Mouse (Mus musculus) CH12.LX (cell line): ENCODE data around the gene Dnm1. TPM values are rescaled to one million over a fixed set of nuclear protein-coding genes. Genes with fewer than 3 reads are reported as not detected.

Source experiments
- DNase-seq: peaks from one replicate; pipeline ENCODE4 v3.0.0-alpha.2; 2013; ENCODE audit errors: extremely low read depth
- H3K27ac ChIP-seq: 2 replicates; pipeline ENCODE4 v1.5.1; 2012; ENCODE audit warnings: low read depth, mild to moderate bottlenecking, control low read depth, moderate library complexity; ENCODE audit not compliant: insufficient read depth
- H3K27me3 ChIP-seq: replicated peaks from 2 replicates; pipeline ENCODE3; 2012; ENCODE audit warnings: inconsistent platforms
- H3K36me3 ChIP-seq, 2 experiments: replicated peaks in 1 of 2; 2 replicates each; pipeline versions ENCODE3 to v1.6.1; 2012; ENCODE audit warnings: inconsistent platforms in 1 of 2, low read length in 1 of 2, mild to moderate bottlenecking in 1 of 2, mixed read lengths in 1 of 2, moderate library complexity in 1 of 2; ENCODE audit not compliant: control insufficient read depth in 1 of 2, insufficient read depth in 1 of 2
- H3K4me1 ChIP-seq, 2 experiments: 2 replicates each; pipeline ENCODE4 v1.6.1; 2012; ENCODE audit warnings: inconsistent platforms in 1 of 2, moderate library complexity in 1 of 2; ENCODE audit not compliant: insufficient read depth in 2 of 2, control insufficient read depth in 1 of 2
- H3K4me2 ChIP-seq: 2 replicates; pipeline ENCODE4 v1.6.1; 2012; ENCODE audit warnings: low read depth, mild to moderate bottlenecking, control low read depth; ENCODE audit not compliant: poor library complexity, insufficient read depth, severe bottlenecking
- H3K4me3 ChIP-seq, 3 experiments: fragments of 150-350 bp in 1 of 3; sonication (generic) in 1 of 3; replicated peaks in 1 of 3; 2 replicates each; pipeline versions ENCODE3 to v1.5.1; 2011 to 2012; ENCODE audit warnings: low read depth in 2 of 3, low read length in 2 of 3, mild to moderate bottlenecking in 2 of 3, moderate library complexity in 2 of 3, control low read depth in 1 of 3, improper control_type of control experiment in 1 of 3, inconsistent platforms in 1 of 3, mixed read lengths in 1 of 3; ENCODE audit not compliant: poor library complexity in 1 of 3
- H3K79me2 ChIP-seq: replicated peaks from 2 replicates; pipeline ENCODE4 v1.6.1; 2012; ENCODE audit warnings: mild to moderate bottlenecking, moderate library complexity; ENCODE audit not compliant: control insufficient read depth, poor library complexity, insufficient read depth, severe bottlenecking; ENCODE audit errors: extremely low read depth
- H3K9ac ChIP-seq: 2 replicates; pipeline ENCODE4 v1.6.1; 2012; ENCODE audit warnings: low read depth, mild to moderate bottlenecking, control low read depth, moderate library complexity; ENCODE audit not compliant: insufficient read depth
- H3K9me3 ChIP-seq: replicated peaks from 2 replicates; pipeline ENCODE3; 2012; ENCODE audit warnings: low read length, inconsistent platforms, mixed read lengths
- CHD1 ChIP-seq: IDR thresholded peaks from 2 replicates; pipeline ENCODE4 v1.6.1; 2012; ENCODE audit warnings: low read depth, low read length, improper control_type of control experiment, inconsistent platforms
- CHD2 ChIP-seq: IDR thresholded peaks from 2 replicates; pipeline ENCODE4 v1.6.1; 2011; ENCODE audit warnings: low read length, improper control_type of control experiment
- CTCF ChIP-seq, 2 experiments: IDR thresholded peaks in 1 of 2; conservative IDR thresholded peaks in 1 of 2; 2 replicates each; pipeline ENCODE4 v1.5.1; 2011 to 2012; ENCODE audit warnings: low read depth in 2 of 2, low read length in 2 of 2, improper control_type of control experiment in 1 of 2, inconsistent platforms in 1 of 2, mild to moderate bottlenecking in 1 of 2, moderate library complexity in 1 of 2
- ETS1 ChIP-seq: conservative IDR thresholded peaks from 2 replicates; pipeline ENCODE4 v1.6.1; 2012; ENCODE audit warnings: low read depth, mild to moderate bottlenecking, inconsistent platforms, low read length, improper control_type of control experiment, moderate library complexity
- GABPA ChIP-seq: IDR thresholded peaks from 2 replicates; pipeline ENCODE4 v1.6.1; 2012; ENCODE audit warnings: low read depth, low read length, improper control_type of control experiment, inconsistent platforms; ENCODE audit not compliant: insufficient replicate concordance
- HCFC1 ChIP-seq: IDR thresholded peaks from 2 replicates; pipeline ENCODE4 v1.6.1; 2012; ENCODE audit warnings: low read depth, mild to moderate bottlenecking, inconsistent platforms, low read length, improper control_type of control experiment
- IRF4 ChIP-seq: IDR thresholded peaks from 2 replicates; pipeline ENCODE4 v1.6.1; 2014; ENCODE audit warnings: low read depth, mild to moderate bottlenecking, inconsistent platforms, low read length, improper control_type of control experiment
- JUN ChIP-seq: IDR thresholded peaks from 2 replicates; pipeline ENCODE4 v1.6.1; 2011; ENCODE audit warnings: low read depth, mild to moderate bottlenecking, low read length, improper control_type of control experiment, moderate library complexity; ENCODE audit not compliant: insufficient read depth
- JUND ChIP-seq: conservative IDR thresholded peaks from 2 replicates; pipeline ENCODE4 v1.6.1; 2011; ENCODE audit warnings: low read depth, low read length, improper control_type of control experiment
- KAT2A ChIP-seq: IDR thresholded peaks from 2 replicates; pipeline ENCODE4 v1.6.1; 2012; ENCODE audit warnings: low read length, improper control_type of control experiment, inconsistent platforms; ENCODE audit not compliant: insufficient replicate concordance
- MAZ ChIP-seq: IDR thresholded peaks from 2 replicates; pipeline ENCODE4 v1.6.1; 2012; ENCODE audit warnings: low read depth, mild to moderate bottlenecking, inconsistent platforms, low read length, improper control_type of control experiment, moderate library complexity
- MEF2A ChIP-seq: IDR thresholded peaks from 2 replicates; pipeline ENCODE4 v1.6.1; 2014; ENCODE audit warnings: low read depth, mild to moderate bottlenecking, inconsistent platforms, low read length, improper control_type of control experiment, borderline replicate concordance
- MYC ChIP-seq: IDR thresholded peaks from 2 replicates; pipeline ENCODE4 v1.6.1; 2011; ENCODE audit warnings: low read depth, mild to moderate bottlenecking, improper control_type of control experiment, low read length
- NRF1 ChIP-seq: IDR thresholded peaks from 2 replicates; pipeline ENCODE4 v1.6.1; 2014; ENCODE audit warnings: low read depth, mild to moderate bottlenecking, inconsistent platforms, low read length, improper control_type of control experiment, moderate library complexity
- PAX5 ChIP-seq: IDR thresholded peaks from 2 replicates; pipeline ENCODE4 v1.6.1; 2012; ENCODE audit warnings: low read length, inconsistent platforms, mixed read lengths
- POLR2A ChIP-seq: IDR thresholded peaks from 2 replicates; pipeline ENCODE4 v1.6.1; 2011; ENCODE audit warnings: low read depth, mild to moderate bottlenecking, improper control_type of control experiment, low read length
- RAD21 ChIP-seq: IDR thresholded peaks from 2 replicates; pipeline ENCODE4 v1.6.1; 2011; ENCODE audit warnings: low read depth, mild to moderate bottlenecking, low read length, improper control_type of control experiment, moderate library complexity
- RCOR1 ChIP-seq: conservative IDR thresholded peaks from 2 replicates; pipeline ENCODE4 v1.6.1; 2012; ENCODE audit warnings: low read depth, mild to moderate bottlenecking, inconsistent platforms, low read length, improper control_type of control experiment
- UBTF ChIP-seq: IDR thresholded peaks from 2 replicates; pipeline ENCODE4 v1.6.1; 2012; ENCODE audit warnings: low read depth, mild to moderate bottlenecking, inconsistent platforms, low read length, improper control_type of control experiment, moderate library complexity
- USF1 ChIP-seq: IDR thresholded peaks from 2 replicates; pipeline ENCODE4 v1.6.1; 2014; ENCODE audit warnings: low read depth, mild to moderate bottlenecking, inconsistent platforms, low read length, improper control_type of control experiment
- USF2 ChIP-seq: conservative IDR thresholded peaks from 2 replicates; pipeline ENCODE4 v1.6.1; 2011; ENCODE audit warnings: low read depth, low read length, improper control_type of control experiment
- ZC3H11A ChIP-seq: IDR thresholded peaks from 2 replicates; pipeline ENCODE4 v1.6.1; 2012; ENCODE audit warnings: low read depth, mild to moderate bottlenecking, inconsistent platforms, low read length, improper control_type of control experiment
- ZMIZ1 ChIP-seq: IDR thresholded peaks from 2 replicates; pipeline ENCODE4 v1.6.1; 2012; ENCODE audit warnings: low read depth, mild to moderate bottlenecking, inconsistent platforms, low read length, improper control_type of control experiment
- ZNF384 ChIP-seq: IDR thresholded peaks from 2 replicates; pipeline ENCODE4 v1.6.1; 2012; ENCODE audit warnings: low read depth, low read length, improper control_type of control experiment, inconsistent platforms
- dilution Hi-C: fragments of 300-500 bp; cut with MboI; formaldehyde crosslinking; loops from 2 replicates; pipeline ENCODE4 v1.14.3; 2020; ENCODE audit warnings: low sequenced_read_pairs; ENCODE audit not compliant: extremely low pct_unique_long_range_greater_than_20kb, extremely low pct_ligation_motif_present
- in situ Hi-C: fragments of 300-500 bp; cut with MboI; formaldehyde crosslinking; loops from 3 replicates; pipeline ENCODE4 v1.14.3; 2019; ENCODE audit warnings: low sequenced_read_pairs, low pct_ligation_motif_present, low pct_unique_long_range_greater_than_20kb, mixed read lengths
- polyA plus RNA-seq: library from polyadenylated mRNA; unstranded; fragments of >175 nt; gene quantifications from 2 replicates; pipeline ENCODE4 v1.2.1, GENCODE M21; 2012; ENCODE audit warnings: low read depth; ENCODE audit not compliant: insufficient read length
- total RNA-seq, 2 experiments: library from RNA; depleted of rRNA; stranded (reverse); fragments of 300-350 nt in 1 of 2; fragments of >200 nt in 1 of 2; gene quantifications; 2 replicates each; pipeline ENCODE4 v1.2.3; 2012 to 2014

Gene Dnm1
- total and polyA plus RNA-seq, 3 experiments = 0.25 TPM; not detected in 2

DNA sequence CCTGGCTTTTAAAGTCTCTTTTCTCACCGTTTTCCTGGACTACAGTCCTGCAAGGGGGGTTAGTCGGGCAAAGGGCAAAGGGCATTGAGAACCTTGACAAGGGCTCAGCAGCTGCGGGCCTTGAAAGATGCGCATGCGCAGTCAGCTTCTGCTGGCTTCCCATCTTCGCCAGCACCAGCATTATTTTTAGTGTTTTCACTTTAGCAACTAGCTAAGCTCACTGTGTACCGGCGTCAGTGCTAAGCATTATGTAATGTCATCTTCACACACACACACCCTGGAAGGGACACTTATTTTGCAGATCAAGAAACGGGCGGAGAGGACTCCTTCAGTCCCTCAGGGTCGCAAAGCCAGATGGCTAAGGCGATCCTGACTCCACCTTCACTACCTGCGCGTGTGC, 7.6 kb upstream of the Dnm1 start:
- Histone ChIP-seq H3K9ac (no peak overlapping the region), H3K79me2 (no peaks in the 10 kb centered on the region)
- no peak for DNase-seq
- no peak for TF ChIP-seq RCOR1
- TF ChIP-seq, all 38 proteins: peak for 0
- Histone ChIP-seq H3K4me3 (no peak overlapping the region), H3K36me3 (peaks cover 2 to 15% of the 10 kb centered on the region in 2 experiments), H3K4me2 (no peak overlapping the region), H3K4me1 (peaks cover 2 to 9% of the 10 kb centered on the region in 2 experiments; a peak in 3 of 4 replicates), H3K9me3 (no peaks in the 10 kb centered on the region), H3K27me3 (peaks cover 52% of the 10 kb centered on the region), H3K27ac (no peak overlapping the region)
- dilution Hi-C loops (no loop called here), in situ Hi-C loops (no loop called here)

DNA sequence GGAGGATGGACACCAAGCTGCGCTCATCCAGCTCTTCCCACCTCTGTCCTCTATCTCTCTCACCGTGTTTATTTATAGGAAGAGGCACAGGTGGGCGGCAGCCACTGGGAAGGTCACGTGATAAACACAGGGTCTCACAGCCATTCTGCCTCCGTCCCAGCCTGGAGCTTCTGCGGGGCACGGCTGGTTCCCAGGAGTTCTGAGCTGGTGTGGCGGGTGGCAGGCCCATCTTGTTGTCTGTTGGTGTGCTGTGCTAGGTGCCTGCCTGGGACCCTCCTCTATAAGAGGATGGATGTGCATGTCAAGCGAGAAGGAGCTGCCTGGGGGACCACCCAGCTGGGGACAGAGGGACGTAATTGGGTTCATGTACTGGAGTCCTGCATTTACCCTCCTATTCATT, 5.2 kb upstream of the Dnm1 start:
- in situ Hi-C loops = no loop called here
- Histone ChIP-seq H3K27me3 (peaks cover 58% of the 10 kb centered on the region), H3K4me2 (no peak overlapping the region), H3K9me3 (no peaks in the 10 kb centered on the region), H3K79me2 (no peaks in the 10 kb centered on the region), H3K27ac (no peak overlapping the region), H3K9ac (no peak overlapping the region), H3K36me3 (no peaks in the 10 kb centered on the region), H3K4me1 (peaks cover 2 to 4% of the 10 kb centered on the region in 2 experiments; a peak in 3 of 4 replicates), H3K4me3 (no peak overlapping the region)
- dilution Hi-C loops = no loop called here
- no peak for DNase-seq
- no peak for TF ChIP-seq POLR2A
- no peak for TF ChIP-seq CHD1
- no peak for TF ChIP-seq CTCF (conservative IDR thresholded peaks at IDR 0.05 in 1 of 2, IDR thresholded peaks at IDR 0.05 in 1 of 2; ENCODE audit: low read depth in 2 of 2, low read length in 2 of 2)
- TF ChIP-seq JUN = no peak
- no peak for TF ChIP-seq JUND
- TF ChIP-seq MEF2A = no peak
- TF ChIP-seq IRF4 = no peak
- no peak for TF ChIP-seq KAT2A
- no peak for TF ChIP-seq MAZ
- TF ChIP-seq PAX5 = no peak
- TF ChIP-seq ETS1 = no peak
- no peak for TF ChIP-seq USF2
- no peak for TF ChIP-seq UBTF
- no peak for TF ChIP-seq ZMIZ1

DNA sequence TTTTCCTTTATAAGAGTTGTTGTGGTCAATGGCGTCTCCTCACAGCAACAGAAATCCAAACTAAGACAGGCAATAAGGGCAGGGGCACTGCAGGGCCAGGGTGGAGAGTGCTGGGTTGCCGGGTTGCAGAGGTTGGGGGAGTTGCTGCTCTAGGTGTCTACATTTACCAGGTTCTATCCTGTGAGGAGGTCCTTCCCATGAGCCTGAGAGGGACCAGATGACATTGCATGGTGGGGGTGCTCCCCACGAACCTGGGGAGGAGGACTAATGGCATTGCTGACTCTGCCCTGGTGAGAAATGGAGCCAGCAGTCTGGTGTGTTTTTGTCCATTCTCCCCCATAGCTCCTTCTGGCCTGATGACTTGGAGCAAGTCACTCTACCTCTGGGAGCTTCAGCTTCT, 4.6 kb upstream of the Dnm1 start:
- Histone ChIP-seq H3K27ac (no peak overlapping the region), H3K4me3 (no peak overlapping the region), H3K9ac (no peak overlapping the region), H3K9me3 (no peaks in the 10 kb centered on the region), H3K4me2 (no peak overlapping the region), H3K4me1 (peaks cover 2 to 9% of the 10 kb centered on the region in 2 experiments; a peak in 3 of 4 replicates), H3K79me2 (no peaks in the 10 kb centered on the region), H3K36me3 (no peaks in the 10 kb centered on the region), H3K27me3 (peaks cover 62% of the 10 kb centered on the region)
- in situ Hi-C loops = no loop called here
- DNase-seq = no peak
- no peak for TF ChIP-seq RAD21
- TF ChIP-seq HCFC1 = no peak
- TF ChIP-seq PAX5 = no peak
- TF ChIP-seq MEF2A = no peak
- no peak for TF ChIP-seq ETS1
- TF ChIP-seq CHD2 = no peak
- no peak for TF ChIP-seq KAT2A
- TF ChIP-seq CHD1 = no peak
- no peak for TF ChIP-seq ZC3H11A
- TF ChIP-seq USF1 = no peak
- TF ChIP-seq MYC = no peak
- TF ChIP-seq RCOR1 = no peak
- TF ChIP-seq MAZ = no peak
- TF ChIP-seq GABPA = no peak
- TF ChIP-seq JUN = no peak
- TF ChIP-seq USF2 = no peak
- TF ChIP-seq IRF4 = no peak
- no peak for TF ChIP-seq NRF1
- no peak for TF ChIP-seq ZNF384
- dilution Hi-C loops = no loop called here
